Mouse (Mus musculus): ENCODE measurements around the gene Uhrf1bp1. TPM values are rescaled to one million over a fixed set of nuclear protein-coding genes. Genes with fewer than 3 reads are reported as not detected.

Gene Uhrf1bp1
- total and polyA plus RNA-seq, 3 experiments, result 23.1 to 43.6 TPM; not detected in 1

GRCm38 (mm10) chr17:27824941-27825340 lies 31.3 kb upstream of the Uhrf1bp1 start:
- peak; percentile 89 for DNase-seq (ENCODE audit: low read depth, low spot score)
- H3K27ac ChIP-seq (ENCODE audit: control insufficient read depth, low read depth, low read length), result peak overlapping the region; percentile 86
- 0 out of 4 replicates have a peak, but pooled peaks cover 0 to 1% of the 10 kb centered on the region in 2 experiments for H3K27me3 ChIP-seq (ENCODE audit: control insufficient read depth in 1 of 2, insufficient read depth in 2 of 2, low read length in 2 of 2)
- TF ChIP-seq MAFK (IDR thresholded peaks at IDR 0.05; ENCODE audit: borderline replicate concordance, low read depth, low read length), result no peak
- no peak for TF ChIP-seq ZC3H11A (IDR thresholded peaks at IDR 0.05; ENCODE audit: low read depth, low read length)
- peak; percentile 28; the same call in 1 of the 2 replicates for TF ChIP-seq TAL1 (IDR thresholded peaks at IDR 0.05; ENCODE audit: low read length)
- TF ChIP-seq MAX (IDR thresholded peaks at IDR 0.05; ENCODE audit: low read length), result no peak
- no peak for TF ChIP-seq POLR2AphosphoS5 (IDR thresholded peaks at IDR 0.05; ENCODE audit: borderline replicate concordance, low read depth, low read length)
- TF ChIP-seq POLR2AphosphoS2 (IDR thresholded peaks at IDR 0.05; ENCODE audit: low read length), result no peak
- TF ChIP-seq NELFE (IDR thresholded peaks at IDR 0.05; ENCODE audit: low read depth, low read length), result peak; percentile 30; the same call in 1 of the 2 replicates
- TF ChIP-seq SIN3A (IDR thresholded peaks at IDR 0.05; ENCODE audit: low read length), result peak; percentile 29; the same call in 1 of the 2 replicates
- no peak for TF ChIP-seq SMC3 (IDR thresholded peaks at IDR 0.05; ENCODE audit: low read depth, low read length)
- no peak for TF ChIP-seq GABPA (IDR thresholded peaks at IDR 0.05; ENCODE audit: low read depth, low read length)
- no peak for TF ChIP-seq CHD1 (IDR thresholded peaks at IDR 0.05; ENCODE audit: low read depth, low read length)
- no peak for TF ChIP-seq MXI1 (IDR thresholded peaks at IDR 0.05; ENCODE audit: low read depth, low read length)
- TF ChIP-seq HCFC1 (IDR thresholded peaks at IDR 0.05; ENCODE audit: low read depth, low read length), result peak; percentile 21; the same call in 1 of the 2 replicates
- no peak for TF ChIP-seq KAT2A (conservative IDR thresholded peaks at IDR 0.05; ENCODE audit: low read depth, low read length)
- TF ChIP-seq EP300 (IDR thresholded peaks at IDR 0.05; ENCODE audit: low read depth in 1 of 2, low read length in 2 of 2), result peak; percentile 32 to 39; a peak in 1 of 4 replicates
- no peak for TF ChIP-seq UBTF (IDR thresholded peaks at IDR 0.05; ENCODE audit: borderline replicate concordance, insufficient read depth, low read depth, low read length)
- no peak for TF ChIP-seq MAZ (IDR thresholded peaks at IDR 0.05; ENCODE audit: low read depth, low read length)
- peak; percentile 64; the same call in 1 of the 2 replicates for TF ChIP-seq ZNF384 (IDR thresholded peaks at IDR 0.05; ENCODE audit: low read depth, low read length)
- TF ChIP-seq TBP (IDR thresholded peaks at IDR 0.05; ENCODE audit: low read depth, low read length), result no peak
- no peak for TF ChIP-seq MYC (IDR thresholded peaks at IDR 0.05; ENCODE audit: low read depth, low read length)
- TF ChIP-seq USF1 (IDR thresholded peaks at IDR 0.05; ENCODE audit: low read depth, low read length), result no peak
- no peak for TF ChIP-seq BHLHE40 (IDR thresholded peaks at IDR 0.05; ENCODE audit: borderline replicate concordance, low read depth, low read length)
- peak; percentile 70 for TF ChIP-seq ETS1 (IDR thresholded peaks at IDR 0.05; ENCODE audit: low read depth, low read length)
- TF ChIP-seq RCOR1 (IDR thresholded peaks at IDR 0.05; ENCODE audit: low read depth, low read length), result no peak; the same call in 1 of the 2 replicates
- TF ChIP-seq RAD21 (IDR thresholded peaks at IDR 0.05; ENCODE audit: low read depth, low read length), result no peak
- TF ChIP-seq JUND (IDR thresholded peaks at IDR 0.05; ENCODE audit: low read depth, low read length), result no peak
- no peak for TF ChIP-seq MYB (IDR thresholded peaks at IDR 0.05; ENCODE audit: low read depth, low read length)
- no peak for TF ChIP-seq GATA1 (IDR thresholded peaks at IDR 0.05; ENCODE audit: low read depth, low read length)
- TF ChIP-seq NRF1 (IDR thresholded peaks at IDR 0.05; ENCODE audit: insufficient read depth, low read depth, low read length, poor library complexity, severe bottlenecking), result no peak
- no peak for TF ChIP-seq CTCF (IDR thresholded peaks at IDR 0.05 in 2 of 3, conservative IDR thresholded peaks at IDR 0.05 in 1 of 3; ENCODE audit: control insufficient read depth in 1 of 3, insufficient read depth in 1 of 3, low read depth in 2 of 3, low read length in 3 of 3, poor library complexity in 1 of 3, severe bottlenecking in 1 of 3)
- peaks cover 9 to 13% of the 10 kb centered on the region in 2 experiments for H3K4me1 ChIP-seq (ENCODE audit: control insufficient read depth in 1 of 2, insufficient read depth in 2 of 2, low read length in 2 of 2)
- peak overlapping the region; percentile 57 for H3K9ac ChIP-seq (ENCODE audit: control insufficient read depth, low read depth, low read length, poor library complexity, severe bottlenecking)
- no peaks in the 10 kb centered on the region for H3K9me3 ChIP-seq (replicated peaks; ENCODE audit: insufficient read depth, low read length)
- H3K4me3 ChIP-seq (ENCODE audit: control insufficient read depth in 1 of 2, insufficient read depth in 1 of 2, low read depth in 2 of 2, low read length in 2 of 2), result peak overlapping the region; percentile 50 to 72
- H3K36me3 ChIP-seq (ENCODE audit: control insufficient read depth in 1 of 2, insufficient read depth in 2 of 2, low read length in 2 of 2), result peaks cover 0 to 12% of the 10 kb centered on the region in 2 experiments; a peak in 2 of 4 replicates
- peaks cover 4% of the 10 kb centered on the region for H3K79me2 ChIP-seq (ENCODE audit: control insufficient read depth, insufficient read depth, low read length, poor library complexity)

All from MEL (cell line).